Mouse (Mus musculus) erythroblast, embryonic 14.5 days (primary cell): ENCODE data around the gene St5.

Experiments used
- GATA1 ChIP-seq: IDR thresholded peaks from 2 replicates; pipeline ENCODE4 v1.6.1; 2012; ENCODE audit warnings: low read length, inconsistent platforms, mixed read lengths
- TAL1 ChIP-seq: IDR thresholded peaks from 3 replicates; pipeline ENCODE4 v1.6.1; 2012; ENCODE audit warnings: low read length, inconsistent platforms, mixed read lengths

DNA sequence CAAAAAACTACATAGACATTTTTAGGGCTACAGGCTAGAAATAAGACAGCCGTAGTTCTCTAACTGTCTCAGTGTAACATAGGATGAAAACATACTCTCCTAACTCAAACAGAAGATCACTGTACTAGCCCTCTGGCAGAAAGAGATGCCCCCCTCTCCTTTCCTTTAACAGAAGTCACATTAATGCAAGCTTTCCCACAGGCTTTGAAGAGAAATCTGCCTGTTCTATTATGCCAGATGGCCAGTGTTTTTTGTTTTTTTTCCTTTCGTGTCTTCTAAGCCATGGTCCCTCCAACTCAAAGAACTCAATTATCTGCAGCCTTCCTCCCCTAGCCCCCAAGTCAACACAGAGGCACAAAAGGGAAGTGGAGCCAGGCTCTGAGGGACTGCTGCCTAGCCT lies 90.9 kb downstream of the St5 start:
- TF ChIP-seq GATA1 (no peak), TAL1 (no peak)
